ENCODE assay signal across 11 mouse cellular contexts in the genomic region with DNA sequence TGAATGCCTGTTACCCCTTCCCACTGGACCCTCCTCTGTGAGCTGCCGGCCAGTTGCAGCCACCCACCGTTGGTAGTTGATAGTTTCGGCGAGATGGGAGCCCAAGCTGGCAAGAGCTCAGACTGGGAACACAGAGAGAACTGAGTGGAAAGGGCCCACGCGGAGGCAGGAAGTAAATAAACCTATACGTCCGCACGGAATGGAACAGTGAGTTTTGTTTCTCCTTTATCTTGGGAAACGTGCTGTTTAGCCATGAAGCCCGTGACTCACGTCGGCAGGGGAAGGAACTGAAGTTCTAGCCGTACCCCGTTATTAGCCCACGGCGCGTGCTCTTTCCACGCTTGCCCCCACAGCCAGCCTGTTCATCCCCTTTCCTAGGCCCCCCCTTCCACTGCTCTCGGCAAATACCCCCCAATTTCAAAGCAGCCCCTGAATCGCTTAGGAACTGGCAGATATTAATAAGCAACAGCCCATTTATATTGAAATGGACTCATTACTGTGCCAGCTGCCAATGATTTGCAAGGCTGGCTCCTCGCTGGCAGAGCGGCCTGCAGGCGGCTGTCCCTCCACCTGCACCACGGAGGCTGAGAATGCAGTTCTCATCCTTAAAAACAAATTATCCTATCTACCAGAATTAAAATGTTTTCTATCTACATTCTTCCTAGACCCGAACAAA.
DNase-seq lines count a peak whose midpoint lies in the region; ATAC-seq and TF ChIP-seq lines count a peak whose summit lies in the region.
"Had no signal": no experiment of that assay in that cellular context is flagged by ENCODE, and none has a peak within 500 bp of the region (broad histone marks: within the 10 kb centered on the region; RNA-seq: fewer than 3 reads in every experiment).

No protein-coding gene starts in this region.

- no peak for TF ChIP-seq EP300 in liver, postnatal 0 days (IDR thresholded peaks at IDR 0.05; ENCODE audit: low read depth)

- DNase-seq in heart, adult 8-10 months (ENCODE audit: low spot score): no peak
- peak; percentile 43 to 51 for DNase-seq in right cerebral cortex, adult 2 months (ENCODE audit: low spot score in 2 of 2)
- DNase-seq in right cerebral cortex, postnatal 25 days: no peak
- DNase-seq in liver, postnatal 0 days: no peak
- no peak for DNase-seq in frontal cortex, postnatal 36 days (ENCODE audit: low spot score in 2 of 2)
- DNase-seq: heart, adult 2 months; lung, postnatal 36 days had no signal

- no peaks in the 10 kb centered on the region for H3K36me3 ChIP-seq in heart, embryonic 15.5 days
- H3K36me3 ChIP-seq in hindbrain, embryonic 12.5 days: no peaks in the 10 kb centered on the region
- H3K36me3 ChIP-seq in liver, postnatal 0 days (replicated peaks; ENCODE audit: insufficient read depth, low read length): no peaks in the 10 kb centered on the region
- H3K36me3 ChIP-seq: liver, embryonic 12.5 days had no signal

- no peak for ATAC-seq in heart, embryonic 15.5 days (replicated peaks; ENCODE audit: insufficient number of reproducible peaks, insufficient read depth, low FRiP score, low read depth)
- ATAC-seq in hindbrain, embryonic 12.5 days (ENCODE audit: low FRiP score): peak; percentile 64
- no peak for ATAC-seq in liver, postnatal 0 days
- ATAC-seq: liver, embryonic 12.5 days had no signal

- H3K9ac ChIP-seq in heart, embryonic 15.5 days: no peak overlapping the region
- H3K9ac ChIP-seq in hindbrain, embryonic 12.5 days: no peak overlapping the region
- no peak overlapping the region for H3K9ac ChIP-seq in liver, postnatal 0 days (replicated peaks)
- H3K9ac ChIP-seq: liver, embryonic 12.5 days had no signal

- H3K27ac ChIP-seq in heart, embryonic 15.5 days: no peak overlapping the region
- peak overlapping the region; percentile 49 for H3K27ac ChIP-seq in hindbrain, embryonic 12.5 days
- H3K27ac ChIP-seq in olfactory bulb, adult 2 months (ENCODE audit: insufficient read depth, low read depth, low read length): peak overlapping the region; percentile 98
- no peak overlapping the region for H3K27ac ChIP-seq in liver, postnatal 0 days (ENCODE audit: low read depth)
- H3K27ac ChIP-seq: heart, adult 2 months; liver, embryonic 12.5 days had no signal

- 67% methylated on average over 26 of the region's 26 CpGs for WGBS in heart, embryonic 15.5 days
- 65% methylated on average over 26 of the region's 26 CpGs for WGBS in hindbrain, embryonic 12.5 days
- 10% methylated on average over 26 of the region's 26 CpGs for whole genome bisulfite sequencing in olfactory bulb, adult 2 months
- WGBS in liver, postnatal 0 days (ENCODE audit: insufficient replicate concordance): 69% methylated on average over 26 of the region's 26 CpGs

- no peaks in the 10 kb centered on the region for H3K27me3 ChIP-seq in heart, embryonic 15.5 days
- H3K27me3 ChIP-seq in hindbrain, embryonic 12.5 days: no peaks in the 10 kb centered on the region
- no peaks in the 10 kb centered on the region for H3K27me3 ChIP-seq in liver, postnatal 0 days (ENCODE audit: insufficient read depth, low read length)
- H3K27me3 ChIP-seq: liver, embryonic 12.5 days had no signal

- H3K9me3 ChIP-seq in heart, embryonic 15.5 days (replicated peaks): no peaks in the 10 kb centered on the region
- H3K9me3 ChIP-seq in hindbrain, embryonic 12.5 days (replicated peaks): no peaks in the 10 kb centered on the region
- no peaks in the 10 kb centered on the region for H3K9me3 ChIP-seq in liver, postnatal 0 days (ENCODE audit: low read length)
- H3K9me3 ChIP-seq: liver, embryonic 12.5 days had no signal

- no peak overlapping the region for H3K4me3 ChIP-seq in heart, embryonic 15.5 days
- no peak overlapping the region for H3K4me3 ChIP-seq in hindbrain, embryonic 12.5 days
- peak overlapping the region; percentile 27 for H3K4me3 ChIP-seq in olfactory bulb, adult 2 months (ENCODE audit: insufficient read depth, low read depth, low read length)
- no peak overlapping the region for H3K4me3 ChIP-seq in liver, postnatal 0 days (ENCODE audit: low read depth, low read length)
- H3K4me3 ChIP-seq: heart, adult 2 months; liver, embryonic 12.5 days had no signal

- peaks cover 8% of the 10 kb centered on the region for H3K4me1 ChIP-seq in heart, embryonic 15.5 days (replicated peaks)
- H3K4me1 ChIP-seq in hindbrain, embryonic 12.5 days: peaks cover 26% of the 10 kb centered on the region
- peaks cover 51% of the 10 kb centered on the region for H3K4me1 ChIP-seq in olfactory bulb, adult 2 months (ENCODE audit: control insufficient read depth, insufficient read depth, low read length)
- no peaks in the 10 kb centered on the region for H3K4me1 ChIP-seq in liver, postnatal 0 days (ENCODE audit: insufficient read depth)
- H3K4me1 ChIP-seq: liver, embryonic 12.5 days had no signal

- peak overlapping the region; percentile 13; the same call in 1 of the 2 replicates for H3K4me2 ChIP-seq in heart, embryonic 15.5 days
- H3K4me2 ChIP-seq in hindbrain, embryonic 12.5 days (replicated peaks): no peak overlapping the region
- no peak overlapping the region for H3K4me2 ChIP-seq in liver, postnatal 0 days (ENCODE audit: low read depth, low read length)
- H3K4me2 ChIP-seq: liver, embryonic 12.5 days had no signal

- TF ChIP-seq POLR2A in olfactory bulb, adult 2 months (IDR thresholded peaks at IDR 0.05; ENCODE audit: insufficient read depth, low read depth, low read length): no peak

- TF ChIP-seq CTCF in olfactory bulb, adult 2 months (IDR thresholded peaks at IDR 0.05; ENCODE audit: insufficient read depth, low read depth, low read length): no peak
- no peak for TF ChIP-seq CTCF in liver, postnatal 0 days (IDR thresholded peaks at IDR 0.05; ENCODE audit: low read depth)

Comparison
In these comparisons a context has a peak if more than half of its experiments do, and no peak if none do; other contexts are left out.
1. DNase-seq: peak in right cerebral cortex, adult 2 months (2 of 2); none in heart, adult 8-10 months (single experiment), right cerebral cortex, postnatal 25 days (single experiment), liver, postnatal 0 days (single experiment) and frontal cortex, postnatal 36 days (0 of 2).
2. H3K27ac ChIP-seq: peak in hindbrain, embryonic 12.5 days (single experiment) and olfactory bulb, adult 2 months (single experiment); none in heart, embryonic 15.5 days (single experiment) and liver, postnatal 0 days (single experiment).